Mouse (Mus musculus) gastrocnemius, postnatal 4 days (tissue): ENCODE results near the gene Fcrl6. TPM values are rescaled to one million over a fixed set of nuclear protein-coding genes. Genes with fewer than 3 reads are reported as not detected.

Experiments used
- DNase-seq, 2 experiments: peaks; one replicate each; pipeline ENCODE4 v3.0.0; 2021 to 2022; ENCODE audit warnings: low spot score in 2 of 2, mixed read lengths in 2 of 2
- total RNA-seq, 2 experiments: library from RNA; stranded (reverse); gene quantifications; 2 replicates each; pipeline ENCODE4 v1.2.3; 2021

Fcrl6 gene
- total RNA-seq, 2 experiments from 2014 or later = not detected

DNA sequence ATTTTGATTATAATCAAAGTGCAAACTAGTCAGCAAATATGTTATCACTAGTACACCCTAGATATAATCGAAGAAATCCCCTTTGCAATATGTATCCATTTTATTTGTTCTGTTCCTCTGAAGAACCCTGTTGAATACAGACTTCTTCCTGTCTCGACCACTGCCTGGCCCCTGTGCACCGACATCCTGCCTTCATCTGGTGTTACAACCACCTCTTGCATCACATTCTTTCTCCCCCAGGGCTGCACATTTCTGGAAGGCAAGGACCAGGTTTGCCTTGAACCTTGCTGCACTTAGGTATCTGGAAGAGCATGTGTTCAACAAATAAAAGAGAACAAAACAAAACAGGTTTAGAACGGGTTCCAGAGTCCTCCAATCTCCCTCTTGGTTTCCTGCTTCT, 13.1 kb upstream of the Fcrl6 start:
- DNase-seq = no peak

DNA sequence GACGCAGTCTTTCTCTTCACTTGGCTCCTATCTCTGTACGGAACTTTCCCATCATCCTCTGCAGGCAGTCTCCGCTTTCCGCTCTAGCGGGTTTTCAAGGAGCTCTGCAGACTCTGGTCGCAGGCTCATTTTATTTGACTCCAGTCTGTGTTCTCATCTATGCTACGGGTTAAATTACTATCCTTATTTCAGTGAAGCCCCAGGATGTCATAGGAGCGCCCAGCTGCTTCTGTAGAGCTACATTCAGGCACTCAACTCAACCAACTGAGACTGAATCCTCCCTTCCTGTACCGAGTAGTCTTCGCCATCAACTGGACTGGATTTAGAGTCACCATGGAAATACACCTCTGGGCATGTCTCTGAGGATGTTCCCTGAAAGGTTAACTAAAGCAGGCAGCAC, 12.3 kb upstream of the Fcrl6 start:
- peak in 1 of 2 experiments; percentile 5 for DNase-seq

DNA sequence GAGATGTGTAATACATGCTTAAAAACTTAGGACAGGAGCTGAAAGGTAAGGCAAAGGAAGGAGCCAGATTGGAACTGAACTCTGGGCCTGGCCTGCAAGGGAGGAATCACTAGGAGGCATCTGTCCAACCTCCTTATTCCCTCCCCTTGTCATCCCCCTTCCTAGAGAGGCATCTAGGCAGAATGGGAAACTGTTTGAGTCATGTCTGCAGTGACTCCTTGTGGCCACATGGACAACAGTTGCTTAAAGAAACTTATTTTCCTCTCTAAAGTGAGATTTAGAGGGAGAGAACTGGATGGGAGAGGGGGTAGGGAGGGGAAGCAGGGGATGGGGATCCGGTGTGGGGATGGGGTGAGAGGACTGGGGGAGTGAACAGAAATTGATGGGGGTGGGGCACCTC, 10.4 kb upstream of the Fcrl6 start:
- DNase-seq = peak in 1 of 2 experiments; percentile 4

DNA sequence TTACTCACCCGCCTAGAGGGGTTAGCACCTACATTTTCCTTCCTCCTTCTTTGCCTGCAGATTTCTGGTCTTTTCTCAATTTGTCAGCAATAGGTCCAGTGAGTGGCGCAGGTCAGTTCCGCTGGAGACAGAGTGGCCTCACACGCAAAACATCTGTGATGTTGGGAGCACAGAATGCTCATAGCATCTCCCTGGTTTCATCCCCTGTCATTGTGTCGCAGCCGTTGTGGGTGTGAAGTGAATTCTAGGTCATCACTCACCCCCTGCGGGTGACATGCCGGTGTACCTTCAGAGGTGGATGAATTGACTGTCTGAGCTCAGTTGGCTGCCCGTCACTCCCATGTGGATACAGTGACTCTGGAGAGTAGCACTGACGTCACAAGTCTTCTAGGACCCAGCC, 9.0 kb upstream of the Fcrl6 start:
- peak in 1 of 2 experiments; percentile 3 for DNase-seq

DNA sequence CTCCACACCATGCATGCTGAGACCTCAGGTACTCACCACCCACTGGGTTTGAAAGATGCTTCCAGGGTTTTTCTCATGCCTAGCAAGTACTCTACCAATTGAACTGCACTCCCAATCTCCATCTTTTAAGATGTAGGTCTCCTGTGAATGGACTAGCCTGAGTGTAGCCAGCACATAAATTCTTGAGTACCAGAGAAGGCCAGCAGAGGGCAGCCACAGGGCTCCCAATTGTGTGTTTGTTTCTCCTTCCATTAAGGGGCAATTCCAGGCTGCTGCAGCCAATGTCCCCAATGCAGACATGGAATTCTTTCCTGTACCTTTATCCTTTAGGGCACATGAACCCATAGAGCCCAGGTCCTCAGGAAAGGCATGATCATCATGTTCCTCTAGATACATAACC, 7.9 kb downstream of the Fcrl6 start:
- DNase-seq = peak; percentile 15 to 25

DNA sequence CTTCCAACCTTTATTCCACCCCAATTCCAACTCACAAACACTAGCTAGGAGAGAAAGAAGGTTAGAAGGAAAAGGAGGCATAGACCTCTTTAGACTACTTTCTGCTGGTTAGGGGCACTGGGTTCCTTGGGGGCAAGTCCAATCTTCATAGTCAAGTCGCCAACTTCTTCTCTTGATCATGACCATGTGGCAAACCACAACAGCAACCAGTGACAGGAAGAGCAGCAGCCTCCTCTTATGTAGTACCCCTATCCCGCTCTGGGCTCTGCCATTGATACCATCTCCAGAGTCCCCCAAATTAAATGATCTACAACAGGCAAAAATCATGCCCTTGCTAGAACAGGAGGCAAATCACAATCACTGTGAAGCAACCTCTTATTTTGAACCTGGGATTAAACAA, 8.4 kb downstream of the Fcrl6 start:
- DNase-seq = no peak

DNA sequence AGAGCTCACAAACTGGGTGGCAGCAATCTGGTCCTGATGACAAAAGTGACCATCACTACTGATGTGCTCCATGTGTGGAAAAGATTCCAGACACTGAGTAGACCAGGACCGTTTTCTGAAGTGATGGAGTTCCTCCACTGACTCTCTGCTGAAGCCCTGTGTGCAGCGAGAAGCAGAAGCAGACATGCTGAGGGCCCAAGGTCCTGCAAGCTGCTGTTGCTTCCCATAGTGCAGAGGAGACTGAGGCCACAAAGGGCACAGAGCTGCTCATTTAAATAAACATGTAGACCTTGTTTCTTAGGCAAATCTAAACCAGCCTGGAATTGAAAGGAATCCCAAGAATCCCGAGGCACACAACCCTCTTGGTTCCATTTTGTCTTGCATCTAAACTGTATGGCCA, 9.0 kb downstream of the Fcrl6 start:
- peak in 1 of 2 experiments; percentile 5 for DNase-seq

DNA sequence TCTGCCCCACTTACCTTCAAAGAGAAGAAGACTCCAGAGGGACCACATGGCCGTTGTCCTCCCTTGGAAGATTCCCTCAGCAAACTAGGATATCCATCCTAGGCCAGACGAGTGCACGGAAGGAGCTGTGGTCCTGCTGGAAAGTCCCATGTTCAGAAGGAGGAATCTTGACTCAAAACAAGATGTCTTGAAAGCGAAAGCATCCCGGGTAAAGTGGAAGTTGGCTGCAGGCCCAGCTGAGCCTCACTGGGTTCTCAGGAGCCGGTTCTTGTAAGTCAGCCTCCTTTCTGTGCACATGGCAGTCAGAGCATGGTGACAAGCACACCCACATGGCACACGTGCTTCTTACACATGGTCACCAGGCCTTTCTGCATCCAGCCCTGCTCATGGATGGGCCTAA, 12.0 kb downstream of the Fcrl6 start, which contains the start of gene Slamf8:
Slamf8 (minus strand) TSS at position 184 of the 400 bp plus-strand sequence.
- no peak for DNase-seq

DNA sequence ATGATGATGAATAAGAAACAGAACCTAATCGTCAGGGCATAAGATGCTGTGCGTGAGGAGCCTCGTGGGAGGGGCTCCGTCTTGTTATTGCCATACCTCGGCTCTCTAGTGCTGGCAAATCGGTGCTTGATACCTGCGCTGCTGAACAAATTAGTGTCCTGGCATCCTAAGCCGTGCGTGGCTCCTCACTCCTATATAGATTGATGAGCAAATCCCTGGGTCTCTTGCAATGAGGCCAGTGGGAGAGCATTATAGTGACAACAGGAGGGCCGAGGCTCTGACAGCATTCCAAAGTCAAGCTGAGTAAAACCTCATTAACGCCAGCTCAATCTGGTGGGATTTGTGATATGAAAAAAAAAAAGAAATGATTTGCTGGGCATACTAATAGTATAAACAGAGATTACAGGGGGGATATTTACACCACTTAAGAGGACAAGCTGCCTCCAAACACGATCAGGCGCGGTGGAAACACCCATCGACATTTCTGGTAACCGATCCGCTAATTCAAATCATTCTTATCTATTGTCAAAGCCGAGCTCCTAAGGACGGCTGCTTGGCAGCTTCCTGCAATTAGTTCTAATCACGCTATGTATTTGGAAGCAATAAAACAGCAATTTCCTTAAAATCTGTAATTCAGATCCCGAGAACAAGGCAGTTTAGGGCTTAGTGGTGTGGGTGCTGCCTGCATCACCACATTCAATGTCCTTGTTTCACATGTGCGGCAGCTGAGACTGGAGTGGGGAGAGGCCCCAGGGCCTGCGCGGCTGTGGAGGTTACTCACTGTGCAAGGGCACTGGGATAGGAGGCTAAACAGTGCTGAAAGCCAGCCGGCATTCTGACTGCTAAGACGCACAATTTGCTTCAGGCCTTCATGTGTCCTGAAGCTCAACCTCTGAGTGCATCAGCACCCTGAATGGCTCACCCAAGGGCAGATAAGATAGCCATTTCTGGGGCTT, 16.5 kb downstream of the Fcrl6 start:
- no peak for DNase-seq

DNA sequence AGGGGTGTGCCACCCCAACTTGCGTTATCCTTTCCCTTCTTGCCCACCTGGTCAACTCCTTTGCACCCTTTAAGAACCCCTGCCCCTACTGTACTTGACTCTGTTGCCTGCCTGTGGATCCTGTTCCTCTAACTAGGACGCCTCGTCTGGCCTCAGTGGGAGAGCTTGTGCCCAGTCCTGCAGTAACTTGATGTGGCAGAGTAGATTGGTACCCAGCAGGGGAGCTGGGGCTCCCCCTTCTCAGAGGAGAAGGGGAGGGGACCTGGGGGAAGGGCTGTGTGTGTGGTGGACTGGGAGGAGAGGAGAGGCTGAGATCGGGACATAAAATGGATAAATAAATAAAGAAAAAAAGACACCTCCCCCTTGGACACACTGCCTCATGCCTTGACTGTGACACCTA, 17.3 kb downstream of the Fcrl6 start:
- DNase-seq = no peak

DNA sequence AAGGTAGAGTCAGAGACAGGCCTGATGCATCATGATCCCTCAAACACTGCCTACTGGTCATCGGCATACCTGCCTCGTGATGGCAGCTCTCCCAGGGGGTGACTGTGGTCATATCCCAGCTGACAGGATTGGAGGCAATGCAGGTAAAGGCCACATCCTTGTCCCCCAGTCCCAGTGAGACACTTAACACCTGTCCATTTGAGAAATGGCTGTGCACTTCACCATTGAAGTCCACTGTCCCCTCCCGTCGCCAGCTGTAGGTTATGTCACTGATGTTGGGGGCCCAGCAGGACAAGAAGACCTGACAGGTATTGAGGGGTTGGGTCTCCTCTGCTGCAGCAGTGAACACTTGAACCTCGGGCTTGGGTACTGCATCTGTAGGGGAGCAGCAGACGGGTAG, 18.1 kb downstream of the Fcrl6 start:
- no peak for DNase-seq

DNA sequence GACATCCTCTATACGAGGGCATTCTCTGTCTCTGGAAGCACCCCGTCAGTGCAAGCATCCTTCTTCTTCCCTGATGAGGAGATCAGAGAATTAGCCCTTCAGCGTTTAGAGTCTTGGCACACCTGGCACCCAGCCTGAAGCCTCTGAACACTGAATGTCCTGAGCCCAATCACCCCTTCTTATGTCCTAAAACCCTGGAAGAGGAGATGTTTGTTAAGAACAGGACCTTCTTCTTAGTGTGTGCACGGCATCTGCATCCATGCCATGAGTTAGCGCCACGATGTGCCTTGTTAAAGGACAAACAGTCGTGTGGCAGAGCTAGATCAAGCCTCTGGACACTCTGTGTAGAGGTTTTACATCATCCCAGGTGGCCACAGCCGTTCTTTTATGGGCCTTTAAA, 19.9 kb downstream of the Fcrl6 start:
- no peak for DNase-seq

DNA sequence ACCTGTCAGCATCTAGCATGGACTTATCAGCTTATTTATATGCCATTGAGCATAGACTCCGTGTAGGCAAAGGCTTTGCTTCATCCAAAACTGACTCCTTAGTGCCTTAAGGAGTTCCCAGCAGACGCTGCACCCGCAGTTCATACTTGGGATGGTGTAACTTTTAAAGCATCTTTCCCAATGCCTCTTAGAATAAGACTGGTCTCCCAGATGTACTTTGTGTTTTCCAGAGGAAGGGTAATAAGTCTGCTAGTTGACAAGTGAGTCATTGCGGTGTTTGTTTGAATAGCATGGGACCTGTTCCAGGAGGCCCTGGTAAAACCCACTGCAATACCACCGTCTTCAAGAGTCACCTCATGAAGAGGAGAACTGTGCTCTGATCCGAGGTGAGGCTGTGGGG, 22.2 kb downstream of the Fcrl6 start:
- no peak for DNase-seq

DNA sequence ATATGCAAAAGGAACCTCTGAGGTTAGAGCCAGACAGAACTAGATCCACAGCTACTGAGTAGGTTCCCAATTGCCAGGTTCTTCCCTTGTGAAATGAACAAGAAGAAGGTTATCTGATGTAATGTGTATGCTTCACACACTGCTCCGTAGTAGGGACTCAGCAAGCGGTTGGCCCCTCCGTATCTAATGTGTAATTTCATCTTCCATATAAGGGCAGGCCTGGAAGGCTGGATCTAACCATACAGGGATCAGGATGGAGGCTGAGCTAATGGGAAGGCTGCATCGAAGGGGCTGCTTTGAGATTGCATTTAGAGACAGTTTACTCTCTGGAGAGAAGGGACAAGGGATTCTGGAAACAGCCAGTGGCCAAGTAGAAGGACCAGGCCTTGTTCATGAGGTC, 34.6 kb downstream of the Fcrl6 start:
- no peak for DNase-seq

DNA sequence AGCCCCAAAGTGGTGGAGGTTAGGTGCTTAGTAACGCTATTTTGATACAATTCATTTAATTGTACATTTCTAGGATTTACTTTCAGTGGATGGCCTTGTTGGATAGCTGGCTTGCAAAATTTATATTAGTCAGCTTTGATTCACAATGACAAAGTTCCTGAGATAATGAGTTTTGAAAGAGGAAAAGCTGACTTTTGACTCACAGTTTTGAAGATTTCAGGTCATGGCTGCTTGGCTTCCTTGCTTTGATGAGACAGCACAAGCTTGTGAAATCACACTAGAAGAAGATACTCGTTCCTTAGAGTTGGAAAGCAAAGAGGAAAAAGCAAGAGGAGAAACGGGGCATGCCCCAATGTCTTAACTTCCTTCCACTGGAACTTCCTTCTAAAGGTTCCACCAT, 36.2 kb downstream of the Fcrl6 start:
- DNase-seq = no peak

DNA sequence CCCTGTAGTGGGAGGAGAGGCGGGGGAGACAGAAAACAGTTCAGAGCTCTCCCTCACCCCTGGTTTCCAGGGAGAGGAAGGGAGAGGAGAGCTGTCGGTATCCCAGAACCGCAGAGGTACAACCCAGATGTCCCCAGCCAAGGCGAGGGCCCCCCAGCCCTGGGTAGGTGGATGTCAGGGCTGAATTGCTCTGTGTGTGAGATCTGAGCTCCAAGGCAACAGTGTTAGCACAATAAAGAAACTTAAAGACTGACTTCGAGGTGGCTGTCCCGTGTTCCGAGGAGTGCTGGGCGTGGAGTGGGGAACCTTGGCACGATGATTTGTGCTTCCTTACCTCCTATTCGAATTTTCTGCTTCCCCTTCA, 38.9 kb downstream of the Fcrl6 start:
- DNase-seq = no peak

DNA sequence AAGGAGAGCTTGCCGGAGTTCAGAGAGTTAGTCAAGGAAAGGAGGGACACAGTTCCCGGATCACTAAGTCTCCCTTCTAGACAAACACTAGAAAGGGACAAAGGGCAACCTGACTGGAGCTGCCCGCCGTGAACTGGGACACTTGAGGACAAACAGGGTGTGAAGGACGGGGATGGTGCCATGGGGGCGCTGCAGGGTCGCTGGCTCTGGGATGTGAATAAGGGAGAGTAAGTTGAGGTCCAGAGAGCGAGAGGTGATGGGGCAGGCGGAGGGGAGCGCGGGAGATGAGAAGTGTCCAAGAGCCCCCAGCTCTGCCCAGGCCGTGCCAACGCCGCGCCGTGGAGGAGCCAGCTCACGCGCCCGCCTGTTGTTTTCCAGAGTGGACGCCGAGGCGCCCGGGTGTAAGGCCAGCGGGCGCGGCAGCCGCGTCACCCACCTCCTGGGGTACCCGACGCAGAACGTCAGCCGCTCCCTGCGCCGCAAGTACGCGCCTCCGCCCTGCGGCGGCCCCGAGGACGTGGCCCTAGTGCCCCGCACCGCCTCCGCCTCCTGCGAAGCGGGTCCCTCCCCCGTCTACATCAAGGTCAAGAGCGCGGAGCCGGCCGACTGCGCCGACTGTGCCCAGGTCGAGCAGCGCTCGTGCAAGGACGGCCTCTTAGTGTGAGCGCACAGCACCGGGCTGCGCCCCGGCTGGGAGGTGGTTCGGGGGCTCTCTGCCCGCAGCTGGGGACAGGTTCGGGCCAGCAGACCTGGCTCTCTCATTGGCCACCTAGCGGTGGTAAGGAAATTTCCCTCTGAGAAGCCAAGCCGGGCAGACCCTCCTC, 39.5 kb downstream of the Fcrl6 start:
- peak; percentile 40 to 66 for DNase-seq

DNA sequence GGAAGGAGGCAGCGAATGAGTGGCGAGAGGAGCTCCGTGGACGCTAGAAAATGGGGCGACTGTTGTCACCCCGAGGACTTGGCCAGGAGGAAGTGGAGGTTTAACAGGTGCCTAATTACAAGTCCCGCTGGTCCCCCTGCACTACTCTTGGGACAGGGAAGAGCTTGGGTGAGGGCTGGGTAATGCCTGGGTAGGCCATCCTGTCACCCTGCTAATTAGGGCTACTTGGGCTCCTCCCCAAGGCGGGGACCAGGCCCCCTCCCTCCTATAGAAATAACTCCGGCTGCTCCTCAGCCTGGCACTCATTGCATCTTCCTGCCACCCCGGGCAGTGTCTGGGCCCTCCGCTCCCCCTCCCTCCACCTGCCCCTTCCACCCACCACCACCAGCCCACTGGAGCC, 46.7 kb downstream of the Fcrl6 start, which contains the start of gene Vsig8:
Vsig8 (plus strand) TSS at position 301 of the 400 bp plus-strand sequence.
- no peak for DNase-seq

DNA sequence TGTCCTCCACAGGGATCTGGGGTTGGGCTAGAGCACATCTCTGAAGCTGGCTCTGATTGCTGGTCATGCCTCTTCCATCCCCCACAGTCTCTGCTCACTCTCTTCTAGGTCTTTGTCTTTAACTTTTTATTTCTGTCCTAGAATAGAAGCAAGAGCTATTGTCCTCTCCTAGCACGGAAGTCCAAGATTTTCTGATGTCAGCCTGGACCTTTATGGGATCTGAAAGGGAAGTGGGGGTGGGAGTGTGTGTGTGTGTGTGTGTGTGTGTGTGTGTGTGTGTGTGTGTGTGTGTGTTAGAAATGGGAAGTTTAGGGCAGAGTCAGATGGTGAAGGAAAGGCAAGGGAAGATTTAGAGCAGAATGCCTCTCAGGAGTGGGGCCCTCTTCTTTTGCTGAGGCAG, 49.7 kb downstream of the Fcrl6 start:
- no peak for DNase-seq

DNA sequence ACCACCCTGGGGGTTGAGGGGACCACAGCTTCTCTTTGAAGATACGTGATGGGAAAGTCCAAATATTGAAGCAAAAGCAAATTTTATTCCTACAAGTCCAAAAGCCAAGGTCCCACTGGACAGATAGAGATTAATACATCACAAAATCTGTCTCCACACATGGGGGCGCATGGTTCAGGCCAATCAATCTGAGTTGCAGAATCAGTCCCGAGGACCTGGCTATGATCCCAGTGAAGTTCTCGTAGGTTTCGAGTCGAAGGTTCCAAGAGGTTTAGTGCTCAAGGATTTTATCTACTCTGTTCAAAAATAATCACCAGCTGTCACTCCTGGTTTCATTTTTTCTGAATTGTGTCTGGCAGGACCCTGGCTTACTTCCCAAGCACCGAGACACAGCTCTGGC, 51.3 kb downstream of the Fcrl6 start:
- no peak for DNase-seq

DNA sequence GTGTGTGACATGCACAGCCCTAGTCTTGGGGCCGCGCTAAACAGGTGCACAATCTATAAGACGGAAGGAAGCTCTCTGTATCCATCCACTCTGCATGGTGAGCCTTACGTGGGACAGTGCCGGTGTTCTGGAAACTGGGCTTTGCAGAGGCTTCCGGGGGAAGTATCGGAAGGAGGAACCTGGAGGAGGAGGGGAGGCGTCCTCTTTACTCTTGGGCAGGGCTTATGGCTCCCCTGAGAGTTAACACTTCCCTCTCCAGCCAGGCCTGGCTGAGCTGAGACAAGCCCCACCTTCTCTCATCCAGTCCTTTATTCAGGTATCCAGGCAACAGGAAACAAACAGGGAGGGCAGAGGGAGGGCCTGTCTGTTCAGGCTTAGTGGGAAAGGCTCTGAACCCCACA, 51.8 kb downstream of the Fcrl6 start:
- no peak for DNase-seq

DNA sequence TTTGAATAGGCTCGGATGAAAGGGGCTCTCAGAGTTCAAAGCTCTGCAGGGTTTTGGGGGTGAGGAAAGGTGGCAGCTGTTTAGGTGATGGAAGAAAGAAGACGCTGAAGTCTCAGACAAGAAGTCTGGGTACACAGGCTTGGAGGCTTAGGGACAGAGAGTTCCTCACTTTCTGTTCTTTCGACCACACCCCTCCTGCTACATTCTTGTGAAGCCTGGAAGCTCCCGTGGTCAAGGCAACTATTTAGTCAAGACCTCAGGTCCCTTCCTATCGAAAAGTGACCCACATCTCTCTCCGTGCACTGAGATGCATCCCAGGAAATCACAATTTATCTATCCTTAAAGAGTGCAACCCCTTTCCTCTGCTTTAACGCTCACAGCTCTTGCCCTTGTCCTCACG, 52.6 kb downstream of the Fcrl6 start:
- no peak for DNase-seq
